Mouse (Mus musculus) bone marrow, adult 2 months (tissue): Measurements from ENCODE around the gene Apol8.

Source experiments
- CTCF ChIP-seq: fragments of 200-500 bp; IDR thresholded peaks from 2 replicates; pipeline ENCODE4 v1.5.1; 2011; ENCODE audit warnings: low read length, control low read depth; ENCODE audit not compliant: control insufficient read depth, insufficient read depth
- POLR2A ChIP-seq: fragments of 200-500 bp; IDR thresholded peaks from 2 replicates; pipeline ENCODE4 v1.6.1; 2011; ENCODE audit warnings: low read depth, mild to moderate bottlenecking, control low read depth, low read length, borderline replicate concordance; ENCODE audit not compliant: control insufficient read depth

GRCm38 (mm10) chr15:77752443-77752842 lies 4.4 kb downstream of the Apol8 start:
- TF ChIP-seq POLR2A (no peak), CTCF (no peak)
